Mouse (Mus musculus) embryonic fibroblast, embryonic 13.5 days (primary cell): ENCODE measurements around the gene Ifitm2. TPM values are rescaled to one million over a fixed set of nuclear protein-coding genes. Genes with fewer than 3 reads are reported as not detected.

Source experiments
- H3K27ac ChIP-seq: 2 replicates; pipeline ENCODE4 v1.5.1; 2012; ENCODE audit warnings: low read length, control low read depth, inconsistent platforms; ENCODE audit not compliant: insufficient read depth
- H3K4me1 ChIP-seq: 2 replicates; pipeline ENCODE4 v1.6.1; 2011; ENCODE audit warnings: low read length; ENCODE audit not compliant: control insufficient read depth, insufficient read depth
- H3K4me3 ChIP-seq: 2 replicates; pipeline ENCODE4 v1.5.1; 2011; ENCODE audit warnings: mild to moderate bottlenecking, control low read depth, low read length; ENCODE audit not compliant: insufficient read depth
- CTCF ChIP-seq: IDR thresholded peaks from 2 replicates; pipeline ENCODE4 v1.5.1; 2011; ENCODE audit warnings: mild to moderate bottlenecking, control low read depth, low read length, moderate library complexity, borderline replicate concordance; ENCODE audit not compliant: insufficient read depth
- POLR2A ChIP-seq: IDR thresholded peaks from 2 replicates; pipeline ENCODE4 v1.6.1; 2011; ENCODE audit warnings: low read depth, mild to moderate bottlenecking, control low read depth, low read length, moderate library complexity
- polyA plus RNA-seq: library from polyadenylated mRNA; stranded (reverse); fragments of >200 nt; gene quantifications from 2 replicates; pipeline ENCODE4 v1.2.4, GENCODE M21; 2011; ENCODE audit warnings: low read depth; ENCODE audit not compliant: missing spikeins, insufficient read length

Ifitm2 gene
- polyA plus RNA-seq, 1 experiment, result 857 TPM

GRCm38 (mm10) chr7:140923070-140923775 lies 32.6 kb downstream of the Ifitm2 start:
- no peak overlapping the region for H3K27ac ChIP-seq
- TF ChIP-seq POLR2A (no peak), CTCF (no peak)
- 0 out of 2 replicates have a peak, but pooled peaks cover 2% of the 10 kb centered on the region for H3K4me1 ChIP-seq
- H3K4me3 ChIP-seq, result no peak overlapping the region

DNA sequence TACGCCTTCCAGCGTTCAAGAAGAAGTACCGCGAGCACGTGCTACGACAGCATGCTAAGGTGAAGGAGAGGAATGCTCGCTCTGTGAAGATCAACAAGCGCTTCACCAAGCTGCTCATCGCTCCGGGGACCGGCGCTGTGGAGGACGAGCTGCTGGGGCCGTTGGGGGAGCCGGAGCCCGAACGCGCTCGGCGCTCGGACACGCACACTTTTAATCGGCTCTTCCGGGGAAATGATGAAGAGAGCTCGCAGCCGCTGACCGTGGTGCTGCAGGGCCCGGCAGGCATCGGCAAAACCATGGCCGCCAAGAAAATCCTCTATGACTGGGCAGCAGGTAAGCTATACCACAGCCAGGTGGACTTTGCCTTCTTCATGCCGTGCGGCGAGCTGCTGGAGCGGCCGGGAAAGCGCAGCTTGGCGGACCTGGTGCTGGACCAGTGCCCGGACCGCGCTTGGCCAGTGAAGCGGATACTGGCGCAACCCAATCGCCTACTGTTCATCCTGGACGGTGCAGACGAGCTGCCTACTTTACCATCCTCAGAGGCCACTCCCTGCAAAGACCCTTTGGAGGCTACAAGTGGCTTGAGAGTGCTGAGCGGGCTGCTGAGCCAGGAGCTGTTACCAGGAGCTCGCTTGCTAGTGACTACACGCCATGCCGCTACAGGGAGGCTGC lies 33.3 kb downstream of the Ifitm2 start:
- Histone ChIP-seq H3K27ac (no peak overlapping the region), H3K4me1 (0 out of 2 replicates have a peak, but pooled peaks cover 2% of the 10 kb centered on the region), H3K4me3 (peak overlapping the region; percentile 10)
- TF ChIP-seq POLR2A, result no peak
- TF ChIP-seq CTCF, result no peak

- Histone ChIP-seq H3K27ac (no peak overlapping the region), H3K4me3 (no peak overlapping the region), H3K4me1 (0 out of 2 replicates have a peak, but pooled peaks cover 2% of the 10 kb centered on the region)
- TF ChIP-seq POLR2A, result no peak
- no peak for TF ChIP-seq CTCF
Measured at GRCm38 (mm10) chr7:140921225-140921975, 34.4 kb downstream of the Ifitm2 start.

DNA sequence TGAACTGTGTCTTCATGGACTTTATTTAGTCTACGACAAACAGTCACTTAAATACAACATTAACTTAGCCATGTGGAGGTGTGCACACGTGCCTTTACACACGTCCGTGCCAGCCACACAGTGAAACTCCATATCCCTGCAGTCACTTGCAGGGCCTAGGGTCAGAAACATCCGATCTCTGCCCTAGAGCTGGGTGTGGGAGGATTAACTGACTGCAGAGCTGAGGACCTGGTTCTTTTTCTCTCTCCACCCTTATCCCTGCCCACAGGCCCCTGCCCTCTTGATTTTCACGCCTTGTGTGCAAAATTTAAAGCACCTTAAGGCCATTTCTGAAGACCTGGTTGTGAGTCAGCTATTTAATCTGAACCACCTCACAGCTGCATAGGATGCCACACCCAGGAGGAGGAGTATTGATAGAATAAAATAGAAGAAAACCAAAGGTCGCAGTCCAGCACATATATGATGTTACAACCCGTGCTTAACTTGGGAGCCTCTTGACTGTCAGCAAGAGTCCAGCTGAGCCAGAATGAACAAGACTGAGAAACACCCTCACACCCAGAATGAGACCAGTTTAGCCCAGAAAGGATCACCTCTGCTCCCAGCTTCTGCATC lies 35.3 kb downstream of the Ifitm2 start, which contains the start of gene Nlrp6:
TSS of gene Nlrp6 (plus strand) at position 485 of the 612 bp plus-strand sequence.
- H3K4me3 ChIP-seq, result no peak within 1 kb of the TSS
- no peak within 1 kb of the TSS for H3K27ac ChIP-seq
- H3K4me1 ChIP-seq, result 0 out of 2 replicates have a peak, but pooled peaks cover 2% of the 10 kb centered on the region
- no peak for TF ChIP-seq CTCF
- no peak for TF ChIP-seq POLR2A

DNA sequence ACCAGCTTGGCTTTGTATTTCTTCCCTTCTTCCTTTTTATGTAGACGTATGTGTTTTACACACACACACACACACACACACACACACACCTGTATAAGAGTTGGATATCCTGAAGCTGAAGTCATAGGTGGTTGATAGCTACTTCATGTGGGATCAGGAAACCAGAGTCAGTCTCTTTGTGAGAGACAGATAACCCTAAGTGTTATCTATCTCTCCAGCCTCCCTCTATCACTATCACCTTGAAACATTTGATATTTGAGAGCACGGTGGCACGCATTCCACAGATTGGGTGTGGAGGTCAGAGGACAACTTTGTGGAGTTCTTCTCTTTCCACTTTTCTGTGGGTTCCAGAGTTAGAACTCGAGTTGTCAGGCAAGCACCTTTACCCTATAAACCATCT lies 35.9 kb downstream of the Ifitm2 start:
- TF ChIP-seq CTCF (no peak), POLR2A (no peak)

GRCm38 (mm10) chr7:140914031-140914690 lies 41.6 kb downstream of the Ifitm2 start:
- no peak for TF ChIP-seq CTCF
- TF ChIP-seq POLR2A, result no peak
- H3K4me1 ChIP-seq, result no peaks in the 10 kb centered on the region
- H3K4me3 ChIP-seq, result no peak overlapping the region
- H3K27ac ChIP-seq, result no peak overlapping the region

More for the DNA sequence above, 35.9 kb downstream of the Ifitm2 start:
- 0 out of 2 replicates have a peak, but pooled peaks cover 2% of the 10 kb centered on the region for H3K4me1 ChIP-seq
- no peak overlapping the region for H3K27ac ChIP-seq
- no peak overlapping the region for H3K4me3 ChIP-seq

DNA sequence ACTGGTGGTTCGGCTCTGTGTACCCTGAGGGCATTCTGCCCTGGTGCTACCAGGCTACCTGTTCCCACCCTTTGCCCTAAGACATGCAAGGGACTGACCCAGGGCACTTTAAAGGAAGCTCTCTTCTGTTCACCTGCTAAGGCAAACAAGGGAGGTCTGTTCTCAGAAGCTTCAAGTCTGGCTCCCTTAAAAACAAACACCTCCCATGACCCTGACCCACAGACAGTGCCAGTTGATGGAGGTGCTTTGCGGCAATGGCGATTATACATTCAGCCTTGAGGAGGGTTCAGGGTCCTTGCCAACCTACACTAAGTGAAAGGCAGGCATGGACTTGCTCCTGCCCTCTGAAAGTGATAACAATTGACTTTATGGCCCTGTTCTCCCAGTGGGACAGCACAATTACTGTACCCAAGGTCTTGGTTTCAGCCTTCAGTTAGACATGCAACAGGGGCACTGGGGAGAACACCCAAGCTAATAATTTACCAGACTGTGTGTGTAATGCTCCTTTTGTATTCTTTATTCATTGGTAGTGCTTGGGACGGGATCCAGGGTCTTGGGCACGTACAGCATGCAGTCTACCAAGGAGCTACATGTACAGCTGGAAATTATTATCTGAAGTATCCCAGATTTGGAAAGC lies 42.8 kb downstream of the Ifitm2 start:
- no peaks in the 10 kb centered on the region for H3K4me1 ChIP-seq
- H3K27ac ChIP-seq, result no peak overlapping the region
- TF ChIP-seq POLR2A (no peak), CTCF (no peak)
- no peak overlapping the region for H3K4me3 ChIP-seq

GRCm38 (mm10) chr7:140912293-140912692 lies 43.5 kb downstream of the Ifitm2 start:
- H3K4me1 ChIP-seq, result no peaks in the 10 kb centered on the region
- no peak overlapping the region for H3K27ac ChIP-seq
- no peak overlapping the region for H3K4me3 ChIP-seq
- no peak for TF ChIP-seq CTCF
- no peak for TF ChIP-seq POLR2A

- no peaks in the 10 kb centered on the region for H3K4me1 ChIP-seq
- peak; percentile 79 for TF ChIP-seq CTCF
- no peak for TF ChIP-seq POLR2A
- H3K4me3 ChIP-seq, result peak overlapping the region; percentile 33
- H3K27ac ChIP-seq, result no peak overlapping the region
Measured at GRCm38 (mm10) chr7:140908634-140909107, 47.1 kb downstream of the Ifitm2 start.
